Mouse (Mus musculus): ENCODE measurements around the gene Cmbl.

GRCm38 (mm10) chr15:31519000-31519399 lies 46.2 kb upstream of the Cmbl start:
- no peak for TF ChIP-seq POLR2A (IDR thresholded peaks at IDR 0.05; ENCODE audit: borderline replicate concordance, low read depth, low read length)
- no peak for TF ChIP-seq CTCF (IDR thresholded peaks at IDR 0.05; ENCODE audit: low read depth, low read length)

All from bone marrow macrophage, adult 2 months (primary cell).